Mouse (Mus musculus) left cerebral cortex, adult 9 months (tissue): ENCODE results near the gene Nln.

ENCODE experiments used
- DNase-seq, 2 experiments: peaks; one replicate each; pipeline ENCODE4 v3.0.0; 2022; ENCODE audit warnings: low spot score in 2 of 2

Gene Nln

DNA sequence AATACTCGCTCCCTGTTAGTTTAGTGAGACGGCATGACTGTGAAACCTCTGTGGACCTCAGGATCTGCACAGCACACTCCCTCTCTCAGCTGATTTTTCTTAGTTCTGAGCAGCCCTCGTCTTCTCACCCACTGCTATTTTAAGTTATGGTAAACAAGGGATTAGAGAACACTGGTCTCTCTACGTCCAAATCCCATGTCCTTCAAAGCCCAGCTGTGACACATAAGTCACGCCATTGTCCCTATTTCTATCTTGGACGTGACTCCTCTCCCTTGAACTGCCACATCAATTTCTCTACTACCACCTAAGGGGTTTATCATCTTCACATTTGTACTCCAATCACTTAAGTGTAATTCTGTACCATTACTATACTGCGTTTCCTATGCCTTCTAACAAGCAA is 13.5 kb downstream of the Nln start:
- no peak for DNase-seq

DNA sequence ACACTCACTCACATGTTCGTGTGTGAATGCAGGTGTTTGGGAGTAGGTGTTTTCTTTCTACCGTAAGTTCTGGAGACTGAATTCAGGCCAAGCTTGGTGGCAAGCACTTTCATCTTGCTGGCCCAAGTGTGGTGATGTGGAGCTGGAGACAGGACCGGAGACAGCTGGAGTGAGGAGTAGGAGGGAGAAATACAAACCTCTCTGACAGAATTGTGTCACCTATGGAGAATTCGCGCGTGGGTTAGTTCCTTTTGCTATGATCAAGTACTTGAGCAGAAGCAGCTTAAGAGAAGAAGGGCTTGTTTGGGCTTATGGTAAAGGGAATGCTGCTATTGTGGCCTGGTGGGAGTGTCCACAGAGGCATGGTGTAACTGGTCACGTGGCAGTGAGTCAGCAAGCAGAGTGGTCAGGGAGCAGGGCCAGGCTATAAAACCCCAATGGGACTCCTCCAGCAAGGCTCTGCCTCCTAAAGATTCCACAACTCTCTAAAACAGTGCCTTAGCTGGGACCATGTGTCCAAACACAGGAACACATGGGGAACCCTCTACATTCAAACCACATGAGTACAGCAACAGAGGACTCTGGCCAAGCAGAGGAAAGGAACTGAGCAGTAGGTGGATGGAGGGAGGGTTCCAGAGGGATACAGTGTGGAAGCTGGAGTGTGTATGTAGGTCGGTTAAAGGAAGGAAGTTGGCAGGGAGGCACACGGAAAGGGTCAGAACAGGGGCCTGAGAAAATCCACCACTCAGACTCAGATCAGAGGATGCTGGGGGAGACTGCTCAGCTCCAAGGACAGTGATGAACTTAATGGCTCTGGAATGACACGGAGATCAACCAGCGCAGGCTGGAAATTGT is 14.7 kb downstream of the Nln start:
- no peak for DNase-seq

DNA sequence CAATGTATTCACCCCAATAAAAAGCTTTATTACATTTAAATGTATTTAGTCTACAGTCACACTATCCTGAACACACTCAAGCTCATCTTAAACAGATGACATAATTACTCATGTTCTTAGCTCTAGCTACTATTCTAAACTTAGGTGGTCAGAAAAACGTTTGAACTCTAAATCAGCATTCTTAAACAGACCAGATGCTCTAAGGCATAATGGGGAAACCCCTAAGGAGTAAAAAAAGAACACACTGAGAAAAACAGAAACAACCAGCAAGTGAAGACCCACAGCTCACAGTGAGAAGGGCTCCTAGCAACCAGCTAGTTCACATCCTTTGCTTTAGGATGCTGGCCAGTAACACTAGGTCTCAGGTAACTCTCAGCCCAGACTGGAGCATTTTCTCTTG is 17.7 kb downstream of the Nln start:
- no peak for DNase-seq

DNA sequence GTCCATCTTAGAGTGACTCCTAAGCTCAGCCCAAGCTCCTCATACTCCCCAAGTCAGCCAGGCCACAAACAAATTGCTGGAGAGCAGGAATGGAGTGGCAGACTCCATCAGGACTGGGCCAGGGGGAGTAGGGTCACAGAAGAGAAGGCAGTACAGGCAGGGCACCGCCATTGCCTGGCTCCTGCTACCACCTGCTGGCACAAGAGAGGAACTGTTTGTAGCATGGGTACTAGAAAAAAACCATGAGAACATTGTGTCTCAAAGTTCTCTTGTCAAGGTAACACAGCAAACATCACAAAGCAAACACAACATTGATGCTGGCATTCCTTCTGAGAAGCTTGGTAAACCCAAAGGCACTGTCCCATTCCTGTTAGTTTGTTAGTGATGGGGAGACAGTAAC is 20.0 kb downstream of the Nln start:
- no peak for DNase-seq

DNA sequence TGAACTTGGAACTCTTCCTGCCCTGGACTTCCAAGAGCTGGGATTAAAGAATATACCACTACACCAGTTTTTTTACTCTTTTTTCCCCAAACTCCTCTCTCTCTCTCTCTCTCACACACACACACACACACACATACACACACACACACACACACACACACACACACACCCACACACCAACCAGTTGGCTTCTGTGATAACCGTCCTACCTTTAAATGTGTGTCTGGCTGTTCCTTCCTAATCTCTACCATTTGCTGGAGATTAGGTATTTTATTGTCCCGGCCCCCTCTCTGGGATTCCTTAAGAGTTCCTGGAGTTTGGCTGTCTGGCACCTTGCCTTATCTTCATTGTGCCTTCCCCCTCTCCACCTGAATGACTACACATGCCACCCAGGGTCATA is 24.8 kb downstream of the Nln start:
- DNase-seq: no peak

DNA sequence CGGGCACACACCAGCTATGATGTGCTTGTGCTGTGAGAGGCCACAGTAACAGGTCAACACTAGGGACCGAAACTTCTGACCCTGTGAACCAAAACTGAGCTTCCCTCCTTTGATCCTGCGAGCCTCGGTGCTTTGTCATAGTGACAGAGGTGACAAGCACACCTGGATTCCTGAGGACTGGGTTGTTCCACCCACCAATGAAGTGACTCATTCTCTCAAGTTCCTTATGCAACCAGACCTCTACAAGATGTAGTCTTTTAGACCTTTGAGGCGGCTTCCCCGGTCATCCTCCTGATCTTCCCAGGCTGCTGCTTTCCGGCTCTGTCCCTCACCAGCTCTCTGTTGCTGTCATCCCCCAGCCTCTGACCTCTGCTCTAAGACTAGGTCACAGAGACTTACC is 26.9 kb downstream of the Nln start:
- no peak for DNase-seq

DNA sequence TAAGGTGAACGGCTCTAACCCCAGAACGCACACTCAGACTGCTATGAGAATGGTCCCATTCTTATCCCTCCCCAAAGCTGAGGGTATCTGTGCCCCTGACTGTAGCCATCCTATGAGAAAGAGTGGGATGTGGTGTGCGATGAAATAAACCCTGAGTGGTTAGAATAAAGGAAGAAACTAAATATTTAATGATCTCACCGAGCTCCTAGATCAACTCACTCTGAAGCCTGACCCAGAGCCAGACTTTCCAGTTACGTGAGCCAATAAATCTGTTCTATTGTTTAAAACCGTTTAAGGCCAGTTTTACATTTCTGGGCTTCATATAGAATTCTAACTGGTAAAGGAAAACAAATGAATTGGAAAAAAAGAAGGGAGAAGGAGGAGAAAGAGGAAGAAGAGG is 32.4 kb downstream of the Nln start:
- no peak for DNase-seq

DNA sequence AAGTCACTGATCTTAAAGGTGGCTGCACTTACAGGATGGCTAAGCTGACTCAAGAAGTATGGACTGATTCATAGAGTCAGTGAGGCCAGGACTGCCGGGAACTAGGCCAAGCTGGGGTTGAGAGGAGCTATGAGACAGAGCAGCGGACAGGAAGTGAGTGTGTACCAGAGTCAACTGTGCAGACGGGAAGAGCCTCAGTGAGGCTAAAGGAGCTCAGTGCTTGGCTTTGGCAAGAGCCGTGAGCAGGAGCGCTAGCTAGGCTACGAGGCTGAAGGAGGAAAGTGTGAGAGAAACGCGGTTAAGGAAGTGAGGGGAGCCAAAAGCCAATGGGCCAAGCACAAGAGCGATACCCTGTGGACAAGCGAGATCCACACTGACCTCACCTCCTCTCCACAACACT is 34.7 kb downstream of the Nln start:
- DNase-seq: no peak

DNA sequence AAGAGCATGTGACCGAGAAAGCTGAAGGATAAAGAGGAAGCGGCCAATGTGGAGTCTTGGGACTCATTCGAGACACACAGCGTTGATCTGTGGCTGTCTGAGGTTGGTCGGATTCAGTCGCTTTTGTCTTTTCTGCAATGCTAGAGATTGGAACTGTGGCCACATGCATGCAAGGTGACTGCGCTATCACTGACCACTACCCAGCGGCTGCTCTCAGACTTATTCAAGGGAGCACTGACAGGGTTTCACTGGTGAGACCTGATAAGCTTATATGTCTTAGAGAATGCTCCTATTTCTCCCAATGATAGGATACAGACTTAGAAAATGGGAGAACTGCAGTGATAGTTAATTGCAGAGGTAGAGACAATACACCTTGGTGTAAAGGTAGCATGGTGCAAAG is 35.2 kb downstream of the Nln start:
- DNase-seq: no peak

DNA sequence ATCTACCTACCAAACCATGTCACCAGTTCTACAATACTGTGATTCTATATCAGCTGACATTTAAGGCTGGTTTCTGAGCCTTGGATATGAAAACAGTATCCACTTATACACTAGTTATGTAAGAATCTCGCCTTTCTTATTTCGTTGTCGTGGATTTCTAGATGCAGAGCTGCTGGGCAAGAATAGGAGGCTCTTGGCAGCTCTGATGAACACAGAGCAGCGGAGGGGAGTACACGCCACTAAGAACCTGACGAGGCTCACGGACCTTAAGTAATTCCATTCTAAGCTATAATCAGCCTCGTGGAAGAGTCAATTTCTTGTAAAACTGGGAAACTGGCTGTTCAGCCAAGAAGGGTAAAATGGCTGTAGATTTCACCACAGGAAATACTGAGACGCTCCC is 37.1 kb downstream of the Nln start:
- peak; percentile 23 to 28 for DNase-seq

DNA sequence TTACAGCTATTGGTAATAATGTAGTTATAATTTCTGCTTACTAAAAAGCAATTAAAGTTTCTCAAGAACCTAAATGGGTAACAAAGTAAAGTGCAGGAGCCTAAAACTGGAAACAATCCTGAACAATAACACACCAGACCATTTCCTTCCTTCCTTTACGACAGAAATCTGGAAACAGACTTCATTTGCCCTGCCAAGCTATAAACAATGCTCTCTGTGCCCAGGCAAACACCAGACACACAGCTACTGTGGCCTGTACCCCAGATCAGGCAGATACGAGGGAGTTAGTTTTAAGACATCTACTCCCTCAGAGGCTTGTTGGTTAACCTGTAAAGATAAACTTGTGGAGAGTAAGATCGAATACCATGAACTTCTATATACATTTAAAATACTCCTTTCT is 38.7 kb downstream of the Nln start:
- no peak for DNase-seq

DNA sequence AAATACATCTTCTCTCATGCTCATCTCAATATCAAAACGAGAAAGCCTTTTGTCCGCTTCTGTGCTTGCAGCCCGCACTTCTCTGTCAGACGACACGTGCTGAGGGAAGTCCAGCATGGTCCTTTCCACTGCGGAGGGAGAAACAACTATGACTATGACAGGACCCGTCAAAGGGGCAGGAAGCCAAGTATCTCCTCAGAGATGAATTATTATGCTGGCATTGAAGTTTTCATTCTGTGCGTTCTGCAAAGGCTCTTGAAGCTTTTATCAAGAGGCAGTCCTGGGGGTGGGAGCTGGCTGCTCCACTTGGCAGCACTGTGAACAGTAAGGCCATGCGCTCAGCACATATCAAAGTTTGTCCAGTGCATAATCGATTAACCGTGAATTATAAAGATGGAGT is 40.2 kb downstream of the Nln start:
- DNase-seq: no peak

DNA sequence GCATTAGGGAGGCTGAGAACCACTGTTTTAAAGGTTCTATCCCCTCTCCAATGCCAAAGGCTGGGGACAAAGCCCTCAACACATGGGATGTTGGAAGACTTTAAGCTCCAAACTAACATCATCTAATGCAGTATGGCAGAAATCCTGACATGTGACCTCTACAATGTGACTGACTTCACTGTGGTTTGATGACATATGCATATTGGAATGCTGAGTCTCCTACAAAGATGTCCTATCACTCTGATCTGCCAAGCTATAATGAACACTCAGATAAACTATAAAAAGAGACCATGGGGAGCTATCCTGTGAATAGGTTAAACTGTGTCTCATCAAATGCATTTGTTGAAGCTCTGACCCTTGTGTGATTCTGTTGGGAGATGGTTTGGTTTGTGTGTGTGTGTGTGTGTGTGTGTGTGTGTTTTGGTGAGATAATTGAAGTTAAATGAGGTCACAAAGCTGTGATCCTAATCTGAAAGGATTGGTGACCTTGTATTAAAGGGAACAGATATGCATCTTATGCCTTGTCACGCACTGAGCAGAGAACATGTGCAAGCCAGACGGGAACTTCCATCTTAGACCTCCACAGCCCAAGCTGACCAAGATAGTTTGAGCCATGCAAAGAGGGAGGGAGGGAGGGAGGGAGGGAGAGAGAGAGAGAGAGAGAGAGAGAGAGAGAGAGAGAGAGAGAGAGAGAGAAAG is 43.6 kb downstream of the Nln start:
- DNase-seq: no peak

DNA sequence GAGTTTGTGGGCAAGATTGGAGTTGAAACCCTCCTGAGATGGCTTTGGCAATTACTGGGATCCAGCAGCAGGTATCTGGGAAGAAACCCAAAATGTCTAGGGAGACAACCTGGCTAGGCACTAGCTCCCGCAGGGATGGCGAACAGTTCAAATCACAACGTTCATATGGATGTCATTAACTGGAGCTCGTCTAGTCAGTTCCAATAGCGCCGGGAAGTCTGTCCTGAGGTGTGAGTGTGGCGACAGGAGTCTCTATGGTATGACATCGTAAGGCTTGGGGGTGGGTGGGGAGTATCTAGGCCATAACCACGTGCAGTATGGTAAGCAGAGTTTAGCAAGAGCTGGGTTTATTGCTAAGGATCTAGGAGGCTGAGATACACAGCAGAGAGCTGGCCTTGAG is 46.4 kb downstream of the Nln start:
- no peak for DNase-seq

DNA sequence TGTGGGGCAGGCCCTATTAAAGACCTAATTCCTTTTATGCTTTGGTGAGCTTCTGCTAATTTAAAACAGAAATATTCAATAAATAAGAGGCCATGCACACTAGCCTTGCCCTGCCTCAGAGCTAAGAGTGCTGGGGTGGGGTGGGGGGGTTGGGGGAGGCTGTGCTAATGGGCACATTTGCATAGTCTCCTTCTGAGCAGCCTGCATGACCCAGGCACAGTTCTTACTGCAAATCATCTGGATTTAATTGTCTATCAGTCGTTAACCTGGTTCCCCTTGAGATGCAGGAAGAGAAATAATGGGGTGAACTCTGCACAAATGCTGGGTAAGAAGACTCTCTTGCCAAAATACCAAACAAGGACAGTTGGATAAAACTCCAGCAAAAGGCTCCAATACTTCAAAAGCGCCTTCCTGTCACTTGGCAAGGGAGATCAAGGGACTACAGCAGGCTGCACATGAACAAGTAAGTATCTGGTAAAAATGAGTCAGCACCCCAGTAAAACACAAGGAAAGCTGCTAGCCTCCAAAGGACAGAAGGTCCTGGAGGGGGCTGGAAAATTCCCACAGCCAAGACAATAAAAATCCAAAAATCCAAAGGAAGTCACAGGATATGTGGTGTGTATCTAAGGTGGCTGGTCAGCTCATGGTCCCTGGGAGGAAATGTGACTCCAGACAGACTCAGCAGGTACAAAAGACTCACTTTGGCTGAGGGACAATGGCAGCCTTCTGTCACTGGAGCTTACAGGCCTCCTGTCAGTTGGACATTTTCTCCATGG is 47.3 kb downstream of the Nln start:
- DNase-seq: no peak

DNA sequence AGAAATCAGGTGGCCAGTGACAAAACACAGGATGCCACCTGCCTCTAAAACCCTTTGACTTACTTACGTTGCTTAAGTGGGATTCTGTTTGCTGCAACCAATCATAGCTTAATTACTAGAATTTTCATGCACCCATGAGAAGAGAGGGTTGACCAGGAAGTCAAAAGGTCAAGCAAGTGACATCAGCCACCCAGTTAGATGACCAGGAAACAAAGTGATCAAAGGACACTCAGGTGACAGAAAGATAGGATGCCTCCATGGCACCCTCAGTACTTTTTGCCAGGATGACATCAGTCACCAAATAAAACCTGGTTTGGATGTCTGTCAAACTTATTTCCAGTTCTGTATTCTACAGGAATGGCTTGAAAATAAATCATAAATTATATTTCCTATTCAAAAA is 49.2 kb downstream of the Nln start:
- DNase-seq: no peak

DNA sequence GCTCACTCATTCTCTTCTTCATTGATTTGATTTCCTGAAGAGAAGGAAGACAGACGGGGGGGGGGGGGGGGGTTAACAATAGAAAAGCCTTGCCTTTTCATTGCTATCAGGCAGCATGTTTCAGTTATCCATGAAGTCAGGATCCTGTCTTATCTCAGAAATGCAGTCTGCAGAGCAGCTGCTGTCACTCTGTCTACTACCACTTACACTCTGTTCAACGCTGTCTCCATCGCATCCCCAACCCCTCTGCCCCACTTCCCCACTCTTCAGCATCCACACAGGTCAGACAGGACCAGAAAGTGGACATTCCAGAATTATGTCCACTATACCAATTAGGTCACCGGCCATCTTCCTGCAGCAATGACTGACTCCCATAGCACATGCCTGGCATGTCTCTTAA is 49.9 kb downstream of the Nln start:
- DNase-seq: no peak

DNA sequence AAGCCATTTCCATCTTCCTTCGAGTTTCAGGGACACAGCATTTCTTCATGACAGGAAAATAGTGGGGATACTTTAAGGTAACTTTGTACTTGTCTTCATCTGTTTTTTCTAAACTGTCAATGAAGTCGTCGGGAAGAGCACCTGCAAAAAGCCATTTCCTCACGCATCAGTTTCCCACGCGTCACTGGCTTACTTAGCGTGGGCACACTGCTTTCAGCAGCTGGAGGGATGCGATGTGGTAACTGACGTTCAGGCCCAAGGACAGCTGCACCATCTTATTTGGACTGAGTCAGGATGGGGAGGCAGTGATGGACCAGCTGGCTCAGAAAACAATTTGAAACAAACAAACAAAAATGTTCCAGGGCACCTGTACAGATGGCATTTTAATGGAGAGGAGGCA is 50.7 kb downstream of the Nln start:
- no peak for DNase-seq

DNA sequence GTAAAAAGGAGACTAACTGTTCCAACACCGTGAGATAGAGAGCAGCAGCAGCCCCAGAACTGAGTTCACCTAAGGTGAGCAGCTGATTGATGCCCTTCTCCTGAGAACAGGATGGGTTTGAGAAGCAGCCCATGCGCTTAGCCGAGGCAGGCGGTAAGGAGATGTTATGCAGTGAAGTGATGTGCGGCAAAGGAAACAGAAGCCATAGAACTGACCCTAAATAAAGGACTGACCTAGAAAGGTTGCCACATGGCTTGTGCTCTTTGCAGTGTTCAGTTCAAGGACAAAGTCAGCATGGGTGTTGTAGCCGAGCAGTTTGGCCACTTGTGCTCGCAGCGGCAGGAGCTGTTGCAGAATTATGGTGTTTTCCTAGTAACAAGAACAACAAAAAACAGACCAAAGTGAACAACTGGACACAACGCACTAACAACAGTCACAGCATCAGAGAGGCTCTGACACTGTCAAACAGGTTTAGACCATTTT is 57.1 kb downstream of the Nln start:
- no peak for DNase-seq

DNA sequence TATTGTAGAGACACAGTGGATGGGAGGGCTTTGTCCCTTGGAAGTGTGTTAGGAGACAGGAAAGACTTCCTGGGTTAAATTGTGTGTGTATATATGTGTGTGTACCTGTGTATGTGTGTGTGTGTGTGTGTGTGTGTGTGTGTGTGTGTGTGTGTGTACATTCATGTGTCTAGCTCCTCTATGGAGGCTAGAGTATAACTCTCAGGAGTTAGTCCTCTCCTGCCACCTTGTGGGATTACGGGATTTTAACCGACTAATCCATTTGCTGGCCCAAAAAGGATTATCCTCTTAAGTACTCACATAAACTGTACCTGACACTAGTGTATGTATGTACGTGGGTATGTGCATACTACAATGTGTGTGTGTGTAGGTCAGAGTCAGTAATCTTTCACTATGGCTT is 60.6 kb downstream of the Nln start:
- DNase-seq: peak in 1 of 2 experiments; percentile 53

DNA sequence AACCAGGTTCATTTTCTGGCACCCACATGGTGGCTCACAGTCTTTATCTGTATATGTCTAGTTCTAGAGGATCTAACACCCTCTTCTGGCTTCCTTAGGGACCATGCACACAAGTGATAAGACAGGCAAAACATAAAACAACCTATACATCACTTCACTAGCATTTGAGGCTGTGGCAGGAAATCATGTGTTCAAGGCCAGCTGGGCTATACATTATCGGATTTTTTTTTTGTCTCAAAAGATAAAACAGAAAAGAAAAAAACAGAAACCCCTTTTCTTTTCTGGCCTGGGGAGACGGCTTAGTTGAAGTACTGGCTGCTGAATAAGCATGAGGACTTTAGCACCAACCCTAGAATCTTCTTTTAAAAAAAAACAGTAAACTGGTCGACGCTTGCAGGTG is 64.3 kb downstream of the Nln start:
- DNase-seq: no peak

DNA sequence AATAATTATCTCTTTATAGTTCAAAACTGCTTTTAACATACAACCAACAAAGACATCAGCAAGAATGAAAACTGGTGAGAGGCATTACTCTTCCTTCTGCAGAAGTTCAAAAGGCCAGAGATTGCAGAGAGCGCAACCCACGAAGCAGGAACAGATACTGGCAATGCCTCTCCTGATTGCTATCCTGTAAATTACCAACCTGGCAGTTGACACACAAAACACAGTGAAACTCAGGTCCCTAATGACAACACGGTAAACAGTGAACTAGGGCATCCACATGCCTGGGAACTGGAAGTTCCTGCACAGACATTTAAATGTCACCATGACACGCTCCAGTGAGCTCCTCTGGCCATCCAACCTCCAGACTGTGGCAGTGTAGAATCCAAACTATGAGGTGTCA is 65.1 kb downstream of the Nln start:
- DNase-seq: no peak

DNA sequence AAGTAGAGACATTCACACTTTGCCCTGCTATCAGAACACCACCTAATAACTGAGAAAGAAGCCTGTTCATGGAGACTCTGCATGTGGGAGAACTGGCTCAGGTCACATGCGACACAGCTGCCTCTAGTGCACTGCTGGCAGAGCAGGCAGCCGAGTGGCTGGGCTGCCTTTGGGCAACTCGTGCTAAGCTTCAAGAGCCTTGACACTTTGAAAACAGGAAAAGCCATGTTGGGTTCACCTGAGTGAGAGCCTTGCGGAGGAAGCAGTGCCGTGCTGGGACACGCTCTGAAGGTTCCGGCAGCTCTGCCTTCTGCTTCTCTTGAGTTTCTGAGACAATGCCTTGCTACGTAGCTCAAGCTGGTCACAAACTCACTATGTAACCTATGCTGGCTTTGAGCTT is 66.7 kb downstream of the Nln start:
- no peak for DNase-seq
